Mouse (Mus musculus) c-Kit-positive CD71-negative TER-119-negative erythroid progenitor cells, embryonic 14.5 days (primary cell): ENCODE results near the gene Stk11ip.

Experiments used
- DNase-seq: peaks from one replicate; pipeline ENCODE4 v3.0.0-alpha.2; 2013; ENCODE audit warnings: low read depth

Stk11ip gene

GRCm38 (mm10) chr1:75541496-75541895, 20.2 kb downstream of the Stk11ip start:
- no peak for DNase-seq

DNA sequence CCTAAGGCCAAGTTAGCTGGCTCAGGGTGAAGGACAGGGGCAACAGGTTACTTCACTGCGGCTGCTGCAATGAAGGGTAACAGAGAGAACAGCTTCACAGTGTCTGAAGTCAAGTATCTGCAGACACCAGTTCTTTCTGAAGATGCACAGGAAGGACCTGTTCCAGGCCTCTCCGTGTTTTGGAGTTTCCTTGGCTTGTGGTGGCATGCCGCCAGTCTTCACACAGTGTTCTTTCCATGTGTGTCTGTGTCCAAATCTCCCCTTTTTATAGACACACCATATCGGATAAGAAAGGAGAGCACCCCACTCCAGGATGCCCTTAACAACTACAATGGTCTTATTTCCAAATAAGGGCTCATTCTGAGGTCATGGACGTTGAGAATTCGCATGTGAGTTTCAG, 23.0 kb downstream of the Stk11ip start:
- DNase-seq = no peak

- no peak for DNase-seq
These were observed 24.9 kb downstream of the Stk11ip start, which contains the start of gene Slc4a3 for GRCm38 (mm10) chr1:75545965-75546956. Gene Slc4a3 (plus strand): TSS chr1:75546266.

GRCm38 (mm10) chr1:75547351-75547750, 26.0 kb downstream of the Stk11ip start:
- no peak for DNase-seq

DNA sequence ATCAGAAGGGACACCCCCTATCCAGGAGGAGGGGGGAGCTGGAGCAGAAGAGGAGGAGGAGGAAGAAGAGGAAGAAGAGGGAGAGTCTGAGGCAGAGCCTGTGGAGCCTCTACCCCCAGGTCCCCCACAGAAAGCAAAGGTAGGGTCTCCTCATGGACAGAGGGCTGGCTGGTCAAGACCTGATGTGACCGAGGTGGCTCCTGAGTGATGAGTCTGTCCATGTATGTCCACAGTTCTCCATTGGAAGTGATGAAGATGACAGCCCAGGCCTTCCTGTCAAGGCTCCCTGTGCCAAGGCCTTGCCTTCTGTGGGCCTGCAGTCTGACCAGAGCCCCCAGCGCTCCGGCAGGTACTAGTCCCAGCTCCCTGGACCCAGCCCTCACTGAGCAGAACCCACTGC, 26.8 kb downstream of the Stk11ip start:
- no peak for DNase-seq

GRCm38 (mm10) chr1:75548871-75549270, 27.5 kb downstream of the Stk11ip start:
- no peak for DNase-seq

GRCm38 (mm10) chr1:75549289-75550279, 28.3 kb downstream of the Stk11ip start:
- no peak for DNase-seq

- DNase-seq = no peak
These were observed 29.3 kb downstream of the Stk11ip start for GRCm38 (mm10) chr1:75550586-75550985.

DNA sequence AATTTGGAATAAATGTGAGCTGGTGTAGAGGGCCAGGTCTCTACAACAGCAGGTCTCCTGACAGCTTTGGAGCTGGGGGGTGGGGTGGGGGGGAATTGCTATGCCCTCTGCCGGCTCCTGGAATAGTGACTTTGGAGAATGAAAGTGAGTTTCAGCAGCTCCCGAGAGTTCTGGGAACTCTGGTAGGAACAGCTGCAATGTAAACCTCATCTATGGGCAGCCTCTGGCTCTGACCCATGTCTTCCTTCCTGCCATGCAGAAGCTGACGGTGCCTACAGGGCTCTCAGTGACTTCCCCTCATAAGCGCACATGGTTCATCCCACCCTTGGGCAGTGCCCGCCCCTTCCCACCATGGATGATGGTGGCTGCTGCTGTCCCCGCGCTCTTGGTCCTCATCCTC, 34.4 kb downstream of the Stk11ip start:
- no peak for DNase-seq

GRCm38 (mm10) chr1:75556143-75556781, 34.9 kb downstream of the Stk11ip start:
- no peak for DNase-seq

DNA sequence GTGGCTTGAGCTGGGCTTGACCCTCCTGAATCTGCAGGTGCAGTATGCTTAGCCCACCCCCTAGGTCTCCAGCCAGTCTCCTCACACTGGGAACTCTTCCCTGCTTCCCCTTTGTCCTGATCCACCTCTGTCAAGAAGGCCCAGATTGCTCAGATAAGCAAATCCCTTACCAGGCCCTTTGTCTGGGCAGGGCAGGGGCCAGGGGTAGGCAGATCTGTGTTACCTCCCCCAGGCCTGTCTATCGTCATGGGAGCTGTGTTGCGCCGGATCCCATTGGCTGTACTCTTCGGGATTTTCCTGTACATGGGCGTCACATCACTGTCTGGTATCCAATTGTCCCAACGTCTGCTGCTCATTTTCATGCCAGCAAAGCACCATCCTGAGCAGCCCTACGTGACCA, 35.7 kb downstream of the Stk11ip start:
- DNase-seq = no peak

GRCm38 (mm10) chr1:75558388-75559178, 37.3 kb downstream of the Stk11ip start:
- DNase-seq = no peak

DNA sequence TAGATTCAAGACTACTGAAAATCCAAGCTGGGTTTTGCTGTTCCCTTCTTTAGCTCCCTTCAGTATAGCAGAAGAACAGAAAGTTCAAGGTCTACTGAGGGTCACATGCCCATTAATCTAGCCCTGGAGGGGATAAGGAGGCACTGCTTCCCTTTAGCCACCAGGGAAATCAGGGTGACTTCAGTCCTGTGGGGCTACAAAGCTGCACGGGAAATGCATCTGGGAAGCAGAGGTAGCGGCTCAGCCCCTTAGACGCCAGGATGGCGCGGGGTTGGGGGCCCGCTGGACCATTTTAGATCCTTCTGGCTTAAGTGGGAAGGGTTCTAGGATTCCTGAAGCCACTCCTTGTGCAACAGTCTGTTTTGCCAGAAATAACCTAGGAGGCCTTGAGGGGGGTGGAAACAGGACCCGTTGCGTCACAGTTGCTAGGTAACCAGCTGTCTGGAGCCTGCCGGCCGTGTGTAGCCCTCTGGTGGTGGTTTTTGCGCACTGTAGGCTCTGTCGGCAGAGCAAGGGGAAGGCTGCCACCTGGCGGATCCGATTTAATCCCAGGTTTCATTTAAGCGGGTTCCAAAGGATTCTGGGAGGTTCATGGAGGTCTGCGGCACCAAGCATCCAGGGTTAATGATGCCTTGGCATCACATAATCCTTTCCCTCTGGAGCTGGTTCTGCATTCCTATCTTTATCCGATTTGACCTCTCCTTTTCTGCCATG, 38.0 kb downstream of the Stk11ip start:
- peak; percentile 74 for DNase-seq

DNA sequence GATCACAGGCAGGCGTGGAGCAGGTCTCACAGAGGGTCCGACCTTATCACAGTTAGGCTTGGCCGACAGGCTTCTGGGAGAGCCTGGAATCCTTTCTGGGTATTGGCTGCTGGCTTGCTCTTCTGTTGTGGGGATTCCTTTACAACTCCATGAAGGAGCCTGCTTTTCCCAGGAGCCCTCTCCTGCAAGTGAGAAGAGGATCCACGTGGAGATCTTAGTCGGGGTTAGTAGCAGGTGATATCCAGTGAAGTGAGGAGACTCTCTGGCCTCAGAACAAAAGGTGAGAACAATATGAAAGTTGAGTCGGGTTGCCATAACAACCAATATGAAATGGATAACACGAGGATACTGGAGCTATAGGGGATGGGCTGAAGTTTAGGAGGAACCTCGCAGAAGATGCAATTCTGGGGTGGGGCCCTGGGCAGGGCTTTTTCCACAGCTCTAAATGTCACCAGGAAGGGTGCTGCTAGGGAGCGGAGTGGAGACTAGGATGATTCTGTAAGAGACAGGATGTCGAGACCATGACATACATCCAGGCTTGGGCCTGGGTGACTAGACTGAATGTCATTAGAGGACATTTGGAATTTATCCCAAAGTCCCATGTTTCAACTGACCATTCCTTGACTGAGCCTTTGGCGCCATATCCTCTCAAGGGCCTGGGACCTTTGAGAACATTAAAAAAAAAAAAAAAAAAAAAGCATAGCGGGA, 39.0 kb downstream of the Stk11ip start:
- DNase-seq = no peak

DNA sequence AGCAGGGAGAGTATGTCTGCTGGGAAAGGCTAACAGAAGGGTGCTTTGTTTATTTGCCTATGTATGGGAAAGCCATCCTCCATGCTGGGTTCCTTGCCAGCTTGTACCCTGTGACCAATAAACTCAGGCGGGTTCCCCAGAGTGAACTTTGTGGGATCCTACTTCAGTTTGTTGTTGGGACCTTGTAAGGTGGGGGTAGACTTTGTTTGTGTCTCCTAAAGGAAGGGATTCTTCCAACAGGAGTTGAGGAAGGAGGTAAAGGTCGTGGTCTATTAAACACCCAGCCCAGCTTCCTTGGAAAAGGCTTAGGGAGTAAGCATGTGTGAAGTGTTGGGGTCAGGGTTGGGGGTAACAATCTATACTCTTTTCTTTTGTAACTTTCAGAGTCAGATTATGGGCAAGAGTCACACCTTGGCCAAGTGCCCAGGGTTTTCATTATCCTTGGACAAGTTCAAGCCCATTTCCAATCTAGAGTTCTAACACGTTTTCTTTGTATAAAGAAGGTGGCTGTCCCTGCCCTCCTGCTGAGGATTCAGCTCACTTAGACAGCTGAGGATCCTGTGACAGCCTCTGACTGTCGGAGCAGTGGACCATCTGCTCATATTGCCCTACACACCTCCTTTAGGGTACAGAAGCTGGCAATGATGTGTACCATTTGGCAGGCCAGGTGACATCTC, 40.0 kb downstream of the Stk11ip start:
- no peak for DNase-seq

GRCm38 (mm10) chr1:75561898-75562238, 40.5 kb downstream of the Stk11ip start:
- DNase-seq = no peak

DNA sequence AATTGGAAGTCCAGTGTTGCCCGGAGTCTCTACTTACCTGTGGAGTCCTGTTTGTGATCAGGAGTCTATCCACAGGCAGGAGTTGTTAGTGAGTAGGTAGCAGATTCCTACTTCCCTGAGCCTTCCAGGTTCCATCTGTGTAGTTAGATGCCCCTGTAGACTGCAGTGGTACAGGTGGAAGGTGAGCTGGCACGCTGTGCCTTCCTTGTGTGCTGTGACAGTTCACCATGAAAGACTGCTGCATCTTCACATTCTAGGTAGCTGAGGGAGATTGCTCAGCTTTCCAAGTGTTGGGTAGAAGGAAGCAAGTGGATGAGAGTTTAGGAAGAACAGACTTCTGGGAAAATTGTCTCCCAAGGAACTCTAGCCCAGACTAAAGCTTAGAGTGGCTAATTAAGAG, 42.8 kb downstream of the Stk11ip start:
- no peak for DNase-seq

DNA sequence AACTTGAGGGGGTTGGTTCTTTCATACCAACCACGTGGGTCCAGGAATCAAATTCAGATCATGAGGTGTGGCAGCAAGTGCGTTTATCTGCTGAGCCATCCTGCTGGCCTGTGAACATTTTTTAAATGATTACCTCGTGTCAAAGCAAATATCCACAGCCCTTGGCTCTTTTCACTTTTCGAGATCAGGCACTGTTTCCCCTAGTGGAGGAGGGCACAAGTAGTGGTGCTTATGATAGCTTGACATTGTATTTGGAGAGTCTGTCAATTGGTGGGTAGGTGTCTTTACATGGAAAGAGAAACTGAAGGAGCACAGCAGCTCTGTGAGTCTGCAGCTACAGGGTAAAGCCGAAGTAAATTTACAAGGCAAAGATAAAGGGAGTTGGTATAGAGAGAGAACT, 43.6 kb downstream of the Stk11ip start:
- DNase-seq = no peak

DNA sequence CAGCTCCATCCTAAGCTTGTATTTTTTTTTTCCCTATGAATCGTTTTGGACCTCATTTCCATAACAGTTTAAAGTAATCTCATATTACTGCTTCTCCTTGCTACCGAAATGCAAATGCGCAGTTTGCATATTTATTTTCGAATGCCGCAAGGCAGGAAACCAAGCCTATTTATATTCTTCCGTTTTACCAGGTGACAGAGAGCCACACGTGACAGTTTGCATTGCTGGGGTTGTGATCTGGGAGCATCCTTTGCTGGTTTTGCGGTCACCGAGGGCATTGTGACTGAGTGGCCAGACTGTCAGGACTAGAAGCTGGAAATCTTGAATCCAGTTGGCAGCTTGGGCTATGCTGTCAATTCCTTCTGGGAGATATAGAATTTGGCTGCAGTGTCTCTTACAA, 44.3 kb downstream of the Stk11ip start:
- no peak for DNase-seq
